Mouse (Mus musculus) embryo, embryonic 10 days (tissue): ENCODE data around the gene Cdkn2d.

Source experiments
- DNase-seq: peaks from one replicate; pipeline ENCODE4 v3.0.0-alpha.2; 2015; ENCODE audit warnings: low spot score

Gene Cdkn2d

GRCm38 (mm10) chr9:21244428-21245112 is 46.6 kb downstream of the Cdkn2d start:
- peak; percentile 51 for DNase-seq

- DNase-seq, result no peak
These were observed 47.3 kb downstream of the Cdkn2d start for GRCm38 (mm10) chr9:21243826-21244427.

- DNase-seq, result peak; percentile 96
These were observed 49.9 kb downstream of the Cdkn2d start for GRCm38 (mm10) chr9:21241343-21241742.

GRCm38 (mm10) chr9:21239465-21239848 is 51.8 kb downstream of the Cdkn2d start:
- DNase-seq, result no peak

DNA sequence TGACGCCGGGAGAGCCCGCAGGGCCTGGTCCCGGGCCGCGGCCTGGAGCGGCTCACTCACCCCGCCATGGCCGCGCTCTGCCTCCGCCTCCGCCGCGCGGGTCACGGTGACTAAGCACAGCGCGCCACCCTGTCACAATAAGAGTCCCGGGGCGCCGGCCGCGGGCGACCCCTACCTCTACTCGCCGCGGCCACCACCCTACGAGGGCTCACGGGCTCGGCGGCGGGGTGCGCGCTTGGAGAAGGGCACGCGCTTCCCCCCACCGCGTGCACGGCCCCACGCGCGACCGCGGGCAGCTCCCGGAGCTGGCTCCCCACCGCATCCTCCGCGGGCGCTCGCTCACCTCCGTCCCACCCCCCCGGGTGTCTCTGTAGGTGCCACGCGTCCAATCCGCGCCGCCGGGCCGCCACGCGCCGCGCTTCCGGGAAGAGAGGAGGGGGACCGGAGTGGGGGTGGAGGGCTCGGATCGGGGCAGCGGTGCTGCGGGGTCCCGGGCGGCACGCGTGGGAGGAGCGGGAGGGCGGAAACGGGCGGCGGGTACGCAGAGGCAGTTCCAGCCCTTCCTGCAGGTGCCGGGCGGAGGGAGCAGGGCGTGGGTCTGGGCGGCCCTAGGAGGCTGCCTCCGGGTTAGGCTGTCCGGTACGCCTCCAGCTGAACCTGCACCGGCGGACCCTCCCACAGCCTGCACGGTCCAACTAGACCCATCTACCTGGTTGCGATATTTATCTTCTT is 52.3 kb downstream of the Cdkn2d start, which contains the start of gene Keap1:
Gene Keap1 (minus strand): TSS at position 629 of the 732 bp plus-strand sequence.
- peak; percentile 89 for DNase-seq
